Comparison of ENCODE assay signal across 20 mouse cellular contexts in the genomic region with DNA sequence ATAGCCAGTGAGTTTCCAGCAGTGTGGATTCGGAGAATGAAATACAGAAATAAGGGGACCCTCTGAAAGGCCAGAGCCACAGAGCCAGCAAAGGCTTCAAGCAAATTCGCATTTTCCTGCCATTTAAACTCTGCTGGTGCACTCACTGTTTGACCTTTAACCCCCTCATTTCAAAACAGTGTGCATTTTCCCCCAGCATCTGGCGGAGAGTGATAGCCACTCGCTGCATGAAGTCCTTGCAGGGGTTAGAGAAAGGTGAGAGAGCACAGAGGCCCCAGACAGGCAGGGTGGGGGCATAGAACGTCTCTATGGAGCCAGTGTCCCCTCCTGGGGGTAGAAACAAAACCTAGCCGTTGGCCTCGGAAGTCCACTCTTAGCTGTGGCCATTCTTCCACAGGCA.
DNase-seq lines count a peak whose midpoint lies in the region; ATAC-seq lines count a peak whose summit lies in the region.
"Had no signal": no experiment of that assay in that cellular context is flagged by ENCODE, and none has a peak within 500 bp of the region (broad histone marks: within the 10 kb centered on the region; RNA-seq: fewer than 3 reads in every experiment).

No protein-coding gene starts in this region.

- no peak for ATAC-seq in forebrain, embryonic 12.5 days (ENCODE audit: low FRiP score)
- no peak for ATAC-seq in forebrain, embryonic 16.5 days
- no peak for ATAC-seq in heart, embryonic 16.5 days (replicated peaks; ENCODE audit: extremely low read depth, insufficient read depth, low FRiP score)
- no peak for ATAC-seq in midbrain, embryonic 14.5 days (ENCODE audit: low FRiP score, low TSS enrichment)
- ATAC-seq: activated CD4-positive, CD25-positive, alpha-beta regulatory T cell, adult 4 months; intestine, postnatal 0 days had no signal

- H3K4me1 ChIP-seq in forebrain, embryonic 12.5 days, result peaks cover 64% of the 10 kb centered on the region
- H3K4me1 ChIP-seq in forebrain, embryonic 16.5 days (replicated peaks; ENCODE audit: control insufficient read depth, insufficient read depth, low read length), result peaks cover 51% of the 10 kb centered on the region
- H3K4me1 ChIP-seq in heart, embryonic 16.5 days (ENCODE audit: control insufficient read depth, insufficient read depth, low read length), result peaks cover 14% of the 10 kb centered on the region
- H3K4me1 ChIP-seq in midbrain, embryonic 10.5 days, result peaks cover 75% of the 10 kb centered on the region
- peaks cover 49% of the 10 kb centered on the region for H3K4me1 ChIP-seq in midbrain, embryonic 14.5 days (ENCODE audit: control insufficient read depth, insufficient read depth, low read length)
- H3K4me1 ChIP-seq: lung, embryonic 15.5 days had no signal

- no peak overlapping the region for H3K9ac ChIP-seq in forebrain, embryonic 12.5 days
- no peak overlapping the region for H3K9ac ChIP-seq in forebrain, embryonic 16.5 days (replicated peaks; ENCODE audit: low read depth, low read length)
- no peak overlapping the region for H3K9ac ChIP-seq in heart, embryonic 16.5 days (ENCODE audit: low read length)
- no peak overlapping the region for H3K9ac ChIP-seq in midbrain, embryonic 14.5 days (replicated peaks; ENCODE audit: low read length)
- H3K9ac ChIP-seq: hindbrain, embryonic 15.5 days; kidney, embryonic 15.5 days; limb, embryonic 12.5 days; liver, embryonic 13.5 days; lung, embryonic 15.5 days had no signal

- 0 out of 2 replicates have a peak, but pooled peaks cover 2% of the 10 kb centered on the region for H3K27me3 ChIP-seq in forebrain, embryonic 12.5 days
- H3K27me3 ChIP-seq in forebrain, embryonic 16.5 days (replicated peaks; ENCODE audit: control insufficient read depth, insufficient read depth, low read length), result no peaks in the 10 kb centered on the region
- H3K27me3 ChIP-seq in heart, embryonic 16.5 days (ENCODE audit: control insufficient read depth, insufficient read depth, low read length), result no peaks in the 10 kb centered on the region
- H3K27me3 ChIP-seq in midbrain, embryonic 10.5 days (ENCODE audit: low read depth, poor library complexity, severe bottlenecking), result peaks cover 42% of the 10 kb centered on the region
- H3K27me3 ChIP-seq in midbrain, embryonic 14.5 days (ENCODE audit: control insufficient read depth, insufficient read depth, low read length), result no peaks in the 10 kb centered on the region
- H3K27me3 ChIP-seq: hindbrain, embryonic 15.5 days; kidney, embryonic 15.5 days; limb, embryonic 12.5 days; liver, embryonic 13.5 days; lung, embryonic 15.5 days had no signal

- 14% methylated on average over 7 of the region's 7 CpGs for WGBS in forebrain, embryonic 12.5 days
- WGBS in forebrain, embryonic 16.5 days, result 33% methylated on average over 7 of the region's 7 CpGs
- 39% methylated on average over 7 of the region's 7 CpGs for WGBS in heart, embryonic 16.5 days
- WGBS in midbrain, embryonic 10.5 days, result 14% methylated on average over 7 of the region's 7 CpGs
- WGBS in midbrain, embryonic 14.5 days, result 25% methylated on average over 7 of the region's 7 CpGs

- H3K4me2 ChIP-seq in forebrain, embryonic 12.5 days, result no peak overlapping the region
- H3K4me2 ChIP-seq in forebrain, embryonic 16.5 days (ENCODE audit: low read length), result no peak overlapping the region
- no peak overlapping the region for H3K4me2 ChIP-seq in heart, embryonic 16.5 days (ENCODE audit: low read depth, low read length)
- H3K4me2 ChIP-seq in midbrain, embryonic 14.5 days (ENCODE audit: low read length), result no peak overlapping the region
- H3K4me2 ChIP-seq: hindbrain, embryonic 15.5 days; kidney, embryonic 15.5 days; limb, embryonic 12.5 days; liver, embryonic 13.5 days; lung, embryonic 15.5 days had no signal

- peak overlapping the region; percentile 42; the same call in 1 of the 2 replicates for H3K27ac ChIP-seq in forebrain, embryonic 12.5 days
- no peak overlapping the region for H3K27ac ChIP-seq in forebrain, embryonic 16.5 days (ENCODE audit: low read length)
- peak overlapping the region; percentile 30 for H3K27ac ChIP-seq in heart, embryonic 16.5 days (ENCODE audit: low read length)
- peak overlapping the region; percentile 70 for H3K27ac ChIP-seq in midbrain, embryonic 10.5 days (replicated peaks)
- H3K27ac ChIP-seq in midbrain, embryonic 14.5 days (replicated peaks; ENCODE audit: low read depth, low read length), result no peak overlapping the region
- H3K27ac ChIP-seq: gastrocnemius, adult 2 months; hindbrain, embryonic 15.5 days; kidney, embryonic 15.5 days; limb, embryonic 12.5 days; liver, embryonic 13.5 days; lung, embryonic 15.5 days had no signal

- DNase-seq in heart, postnatal 14 days, result no peak
- DNase-seq in midbrain, embryonic 10.5 days (ENCODE audit: low spot score), result peak; percentile 38
- no peak for DNase-seq in midbrain, embryonic 14.5 days
- peak; percentile 23 for DNase-seq in yolk sac, embryonic 10.5 days (ENCODE audit: low spot score)
- DNase-seq in right cerebral cortex, adult 2 months (ENCODE audit: low spot score in 2 of 2), result no peak
- DNase-seq: adrenal gland, postnatal 10 days; gastrocnemius, adult 2 months; liver, embryonic 13.5 days; lung, postnatal 4 days; right cerebral cortex, postnatal 25 days had no signal

- no peak overlapping the region for H3K4me3 ChIP-seq in forebrain, embryonic 12.5 days (replicated peaks)
- no peak overlapping the region for H3K4me3 ChIP-seq in forebrain, embryonic 16.5 days (replicated peaks; ENCODE audit: low read length)
- no peak overlapping the region for H3K4me3 ChIP-seq in heart, embryonic 16.5 days (ENCODE audit: low read length)
- no peak overlapping the region for H3K4me3 ChIP-seq in midbrain, embryonic 10.5 days
- H3K4me3 ChIP-seq in midbrain, embryonic 14.5 days (replicated peaks; ENCODE audit: low read depth, low read length), result no peak overlapping the region
- H3K4me3 ChIP-seq: gastrocnemius, adult 2 months; hindbrain, embryonic 15.5 days; kidney, embryonic 15.5 days; limb, embryonic 12.5 days; liver, embryonic 13.5 days; lung, embryonic 15.5 days had no signal

- intact Hi-C loops in heart, postnatal 14 days (cut with DNase I), result no loop called here

- H3K9me3 ChIP-seq in forebrain, embryonic 12.5 days, result no peaks in the 10 kb centered on the region
- no peaks in the 10 kb centered on the region for H3K9me3 ChIP-seq in forebrain, embryonic 16.5 days (ENCODE audit: control insufficient read depth, low read length)
- H3K9me3 ChIP-seq in heart, embryonic 16.5 days (replicated peaks; ENCODE audit: control insufficient read depth, low read length), result no peaks in the 10 kb centered on the region
- H3K9me3 ChIP-seq in midbrain, embryonic 10.5 days (replicated peaks), result no peaks in the 10 kb centered on the region
- no peaks in the 10 kb centered on the region for H3K9me3 ChIP-seq in midbrain, embryonic 14.5 days (ENCODE audit: control insufficient read depth, low read length)
- H3K9me3 ChIP-seq: G1E; hindbrain, embryonic 15.5 days; kidney, embryonic 15.5 days; limb, embryonic 12.5 days; liver, embryonic 13.5 days; lung, embryonic 15.5 days had no signal

- H3K36me3 ChIP-seq in forebrain, embryonic 12.5 days (replicated peaks), result 0 out of 2 replicates have a peak, but pooled peaks cover 4% of the 10 kb centered on the region
- no peaks in the 10 kb centered on the region for H3K36me3 ChIP-seq in forebrain, embryonic 16.5 days (ENCODE audit: control insufficient read depth, insufficient read depth)
- H3K36me3 ChIP-seq in heart, embryonic 16.5 days (ENCODE audit: control insufficient read depth, insufficient read depth), result no peaks in the 10 kb centered on the region
- no peaks in the 10 kb centered on the region for H3K36me3 ChIP-seq in midbrain, embryonic 10.5 days
- H3K36me3 ChIP-seq in midbrain, embryonic 14.5 days (ENCODE audit: control insufficient read depth, insufficient read depth, low read length), result no peaks in the 10 kb centered on the region
- H3K36me3 ChIP-seq: hindbrain, embryonic 15.5 days; kidney, embryonic 15.5 days; limb, embryonic 12.5 days; liver, embryonic 13.5 days; lung, embryonic 15.5 days had no signal

Comparison
In these comparisons a context has a peak if more than half of its experiments do, and no peak if none do; other contexts are left out.
1. H3K27ac ChIP-seq: peak in forebrain, embryonic 12.5 days (single experiment), heart, embryonic 16.5 days (single experiment) and midbrain, embryonic 10.5 days (single experiment); none in forebrain, embryonic 16.5 days (single experiment) and midbrain, embryonic 14.5 days (single experiment).
2. DNase-seq: peak in midbrain, embryonic 10.5 days (single experiment) and yolk sac, embryonic 10.5 days (single experiment); none in heart, postnatal 14 days (0 of 2), midbrain, embryonic 14.5 days (single experiment) and right cerebral cortex, adult 2 months (0 of 2).